Mouse (Mus musculus) kidney, postnatal 0 days (tissue): Measurements from ENCODE around the gene Galp. TPM values are rescaled to one million over a fixed set of nuclear protein-coding genes. Genes with fewer than 3 reads are reported as not detected.

Source experiments
- ATAC-seq: fragments of 200-750 bp; cut with Nextera tagmentation; replicated peaks from 2 replicates; pipeline ENCODE4 v1.8.0; 2017; ENCODE audit warnings: low read depth, moderate number of reproducible peaks, moderate TSS enrichment, moderate library complexity; ENCODE audit not compliant: low FRiP score
- DNase-seq: peaks from one replicate; pipeline ENCODE4 v3.0.0-alpha.2; 2016; ENCODE audit warnings: low spot score
- H3K27ac ChIP-seq: fragments of 300-500 bp; sonication (generic); 2 replicates; pipeline ENCODE4 v1.5.1; 2014; ENCODE audit warnings: mild to moderate bottlenecking
- H3K27me3 ChIP-seq: fragments of 300-500 bp; sonication (generic); 2 replicates; pipeline ENCODE4 v1.6.1; 2014; ENCODE audit warnings: low read length, mixed read lengths; ENCODE audit not compliant: insufficient read depth
- H3K36me3 ChIP-seq: fragments of 300-500 bp; sonication (generic); 2 replicates; pipeline ENCODE4 v1.6.1; 2014; ENCODE audit warnings: low read length, mixed read lengths; ENCODE audit not compliant: insufficient read depth
- H3K4me1 ChIP-seq: fragments of 300-500 bp; sonication (generic); replicated peaks from 2 replicates; pipeline ENCODE4 v1.6.1; 2014; ENCODE audit warnings: antibody characterized with exemption, low read length, mixed read lengths; ENCODE audit not compliant: insufficient read depth
- H3K4me2 ChIP-seq: fragments of 300-500 bp; sonication (generic); 2 replicates; pipeline ENCODE4 v1.6.1; 2014; ENCODE audit warnings: mild to moderate bottlenecking, low read length, moderate library complexity, mixed read lengths
- H3K4me3 ChIP-seq: fragments of 300-500 bp; sonication (generic); replicated peaks from 2 replicates; pipeline ENCODE4 v1.5.1; 2014; ENCODE audit warnings: low read depth, low read length
- H3K9ac ChIP-seq: fragments of 300-500 bp; sonication (generic); 2 replicates; pipeline ENCODE4 v1.6.1; 2014; ENCODE audit warnings: low read depth, low read length
- H3K9me3 ChIP-seq: fragments of 300-500 bp; sonication (generic); replicated peaks from 2 replicates; pipeline ENCODE4 v1.6.1; 2016; ENCODE audit warnings: low read length, inconsistent platforms, mixed read lengths
- CTCF ChIP-seq: IDR thresholded peaks from 2 replicates; pipeline ENCODE4 v1.5.1; 2016; ENCODE audit warnings: antibody characterized with exemption, low read depth, mild to moderate bottlenecking, moderate library complexity
- WGBS: fragments of 180-500 bp; shearing (Covaris S2); extraction: QIAGEN DNeasy Blood & Tissue Kit; methylation state at CpG from one replicate; pipeline ENCODE4 v1.1.7; 2014; 5-methylcytosine and 5-hydroxymethylcytosine counted together
- polyA plus RNA-seq: library from polyadenylated mRNA; unstranded; fragments of >200 nt; fragmentation: Nextera tagmentation; extraction: Ambion mirVana; gene quantifications from 2 replicates; pipeline ENCODE4 v1.2.1, GENCODE M21; 2015

The Galp gene
- polyA plus RNA-seq, 1 experiment from 2014 or later, result not detected

DNA sequence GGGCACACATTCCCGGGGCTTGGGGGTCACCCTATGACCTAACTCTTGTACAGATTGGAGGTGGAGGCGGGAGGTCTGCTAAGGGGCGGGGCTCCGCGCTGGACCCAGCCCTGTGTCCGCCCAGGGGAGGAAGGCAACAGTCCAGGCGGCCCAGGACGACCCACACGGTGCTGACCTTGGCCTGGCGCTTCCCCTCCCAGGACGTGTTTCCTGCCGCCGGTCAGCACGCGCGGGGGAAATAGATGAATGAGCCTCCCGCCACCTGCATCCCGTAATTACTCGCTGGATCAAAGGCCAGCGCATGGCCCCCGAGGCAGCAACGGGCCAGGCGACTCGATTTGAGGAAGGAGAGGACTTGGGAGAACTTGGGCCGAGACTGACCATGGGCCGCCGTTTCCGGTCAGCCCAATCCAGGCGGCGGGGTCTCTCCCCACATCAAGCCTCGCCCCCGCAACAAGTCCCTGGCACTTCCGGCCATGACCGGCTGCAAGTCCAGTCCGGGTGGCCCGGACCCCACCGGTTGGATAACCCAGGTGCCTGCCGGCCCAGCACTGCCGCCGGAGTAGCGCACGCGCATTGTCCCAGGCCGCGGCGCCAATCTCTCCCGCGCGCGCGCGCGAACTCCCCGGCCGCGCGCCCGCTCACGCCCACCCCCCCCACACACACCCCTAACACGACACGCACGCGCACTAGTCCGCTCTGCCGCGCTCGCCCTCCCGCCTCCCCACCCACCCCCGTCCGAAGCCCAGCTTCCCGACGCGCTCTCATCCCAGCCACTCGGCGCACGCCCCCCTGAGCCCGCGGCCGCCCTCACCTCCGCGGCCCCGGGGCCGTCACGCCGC lies 41.6 kb upstream of the Galp start:
- peak; percentile 77 for ATAC-seq
- Histone ChIP-seq H3K9ac (peak overlapping the region; percentile 90), H3K4me3 (peak overlapping the region; percentile 83), H3K4me2 (peak overlapping the region; percentile 81), H3K9me3 (no peaks in the 10 kb centered on the region), H3K36me3 (no peaks in the 10 kb centered on the region), H3K27ac (peak overlapping the region; percentile 96), H3K27me3 (no peaks in the 10 kb centered on the region), H3K4me1 (peaks cover 29% of the 10 kb centered on the region)
- under 1% methylated on average over 73 of the region's 85 CpGs for WGBS
- TF ChIP-seq CTCF, result no peak
- peak; percentile 86 for DNase-seq

DNA sequence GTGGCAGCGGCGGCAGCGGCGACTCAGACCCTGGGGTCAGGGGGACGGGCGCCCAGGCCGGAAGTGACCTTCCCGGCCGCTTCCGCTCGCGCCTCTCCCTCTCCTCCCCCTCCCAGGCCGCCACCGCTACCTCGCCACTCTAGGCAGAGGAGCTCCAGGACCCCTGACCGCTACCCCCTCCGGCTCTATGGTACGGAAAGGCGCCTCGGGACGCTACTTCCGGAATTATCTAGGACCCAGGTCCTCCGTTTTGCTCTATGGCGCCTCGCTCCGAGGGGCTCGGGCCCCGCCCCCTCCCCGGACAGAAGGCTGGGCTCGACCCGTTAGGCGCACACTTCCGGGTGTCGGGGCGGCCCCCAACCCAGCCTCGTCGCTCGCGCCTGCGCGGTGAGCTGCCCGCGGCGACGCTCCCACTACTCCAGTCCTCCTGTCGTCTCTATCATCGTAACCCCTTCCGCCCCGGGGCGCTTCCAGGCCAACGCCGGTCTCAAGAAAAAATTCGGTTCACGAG lies 40.9 kb upstream of the Galp start, which contains the start of gene Zfp787:
Zfp787 (minus strand) TSS at position 97 of the 511 bp plus-strand sequence.
- WGBS, result under 1% methylated on average over 48 of the region's 54 CpGs
- peak; percentile 96 for ATAC-seq
- H3K9ac ChIP-seq, result peak within 1 kb of the TSS; percentile 90

DNA sequence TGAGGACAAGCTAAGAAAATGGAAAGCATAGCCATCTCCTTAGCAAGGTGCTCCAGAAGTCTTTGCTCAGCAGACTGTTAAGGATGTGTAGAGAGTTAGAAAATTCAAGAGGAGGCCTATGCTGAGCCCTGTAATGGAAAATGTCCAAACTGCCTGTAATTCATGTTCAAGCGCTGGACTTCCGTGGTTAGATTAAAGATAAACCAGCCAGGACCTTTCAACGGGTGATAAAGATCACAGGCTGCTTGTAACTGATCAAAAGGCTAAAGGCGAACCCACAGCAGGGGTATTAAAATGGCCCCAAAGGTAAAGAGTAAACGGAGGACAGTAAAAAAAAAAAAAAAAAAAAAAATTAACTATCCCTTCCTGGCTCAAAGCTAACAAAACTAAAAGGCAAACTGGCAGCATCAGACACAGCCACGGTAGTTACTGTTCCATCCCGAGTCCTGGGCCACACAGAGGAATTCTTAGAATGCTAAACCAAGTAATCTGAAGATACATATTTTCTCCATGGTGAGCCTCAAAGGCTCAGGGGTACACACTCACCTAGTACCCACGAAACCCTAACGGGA lies 39.9 kb upstream of the Galp start:
- H3K4me1 ChIP-seq, result peaks cover 17% of the 10 kb centered on the region
- ATAC-seq (no peak), DNase-seq (no peak)
- no peaks in the 10 kb centered on the region for H3K36me3 ChIP-seq
- H3K9ac ChIP-seq, result no peak overlapping the region
- H3K9me3 ChIP-seq, result no peaks in the 10 kb centered on the region
- H3K27ac ChIP-seq, result peak overlapping the region; percentile 96
- H3K27me3 ChIP-seq, result no peaks in the 10 kb centered on the region
- peak overlapping the region; percentile 81 for H3K4me2 ChIP-seq
- H3K4me3 ChIP-seq, result peak overlapping the region; percentile 83
- TF ChIP-seq CTCF, result no peak
- WGBS, result 30% methylated on average over 9 of the region's 9 CpGs

More for the DNA sequence above, 40.9 kb upstream of the Galp start, which contains the start of gene Zfp787:
- no peaks in the 10 kb centered on the region for H3K27me3 ChIP-seq
- H3K36me3 ChIP-seq, result no peaks in the 10 kb centered on the region
- DNase-seq, result peak; percentile 99
- H3K4me1 ChIP-seq, result peaks cover 24% of the 10 kb centered on the region
- H3K9me3 ChIP-seq, result no peaks in the 10 kb centered on the region
- H3K4me3 ChIP-seq, result peak within 1 kb of the TSS; percentile 83
- no peak for TF ChIP-seq CTCF
- H3K27ac ChIP-seq, result peak within 1 kb of the TSS; percentile 96
- peak within 1 kb of the TSS; percentile 81 for H3K4me2 ChIP-seq

DNA sequence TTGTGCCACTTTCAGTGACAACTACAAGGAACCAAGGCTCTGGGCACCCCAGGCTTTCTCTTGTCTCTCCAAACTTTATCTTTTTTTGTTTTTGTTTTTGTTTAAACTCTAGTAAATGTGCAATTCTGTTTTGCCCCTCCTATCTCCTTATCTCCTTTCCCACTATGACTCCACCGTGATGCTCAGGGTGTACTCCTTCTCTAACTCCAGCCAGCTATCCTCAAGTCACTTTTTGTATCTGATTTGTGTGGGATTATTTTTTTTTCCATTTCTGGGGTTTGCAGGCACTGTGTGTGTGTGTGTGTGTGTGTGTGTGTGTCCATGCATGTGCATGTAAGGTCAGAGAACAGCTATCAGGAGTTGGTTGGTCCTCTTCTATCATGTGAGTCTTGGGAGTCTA lies 39.4 kb upstream of the Galp start:
- no peak overlapping the region for H3K9ac ChIP-seq
- ATAC-seq (no peak), DNase-seq (no peak)
- TF ChIP-seq CTCF, result no peak
- peak overlapping the region; percentile 96 for H3K27ac ChIP-seq
- H3K27me3 ChIP-seq, result no peaks in the 10 kb centered on the region
- 56% methylated on average over 1 of the region's 1 CpGs for WGBS
- peak overlapping the region; percentile 10; the same call in 1 of the 2 replicates for H3K4me2 ChIP-seq
- no peak overlapping the region for H3K4me3 ChIP-seq
- peaks cover 17% of the 10 kb centered on the region for H3K4me1 ChIP-seq
- no peaks in the 10 kb centered on the region for H3K9me3 ChIP-seq
- no peaks in the 10 kb centered on the region for H3K36me3 ChIP-seq

DNA sequence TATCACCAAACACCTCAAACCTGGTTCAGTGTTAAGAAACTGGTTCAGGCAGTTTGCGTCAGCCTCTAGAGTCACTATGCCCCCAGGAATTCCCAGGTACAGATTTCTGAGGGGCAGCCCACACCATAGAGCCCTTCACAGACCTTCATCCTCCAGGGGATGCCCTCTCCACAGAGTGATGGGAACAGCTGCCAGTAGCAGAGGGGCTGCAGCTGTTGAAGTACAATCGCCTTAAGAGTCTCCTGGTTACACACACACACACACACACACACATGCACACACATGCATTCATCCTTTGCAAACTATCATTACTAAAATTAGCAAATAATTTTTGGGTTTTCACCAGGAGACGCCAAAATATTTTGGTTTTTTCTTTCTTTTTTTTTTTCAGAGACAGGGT lies 37.3 kb upstream of the Galp start:
- Histone ChIP-seq H3K4me2 (no peak overlapping the region), H3K4me1 (peaks cover 6% of the 10 kb centered on the region; the same call in 1 of the 2 replicates), H3K27me3 (no peaks in the 10 kb centered on the region), H3K9me3 (no peaks in the 10 kb centered on the region), H3K36me3 (no peaks in the 10 kb centered on the region), H3K9ac (no peak overlapping the region), H3K4me3 (no peak overlapping the region), H3K27ac (no peak overlapping the region)
- ATAC-seq (no peak), DNase-seq (no peak)
- no peak for TF ChIP-seq CTCF
- 79% methylated on average over 3 of the region's 3 CpGs for WGBS

DNA sequence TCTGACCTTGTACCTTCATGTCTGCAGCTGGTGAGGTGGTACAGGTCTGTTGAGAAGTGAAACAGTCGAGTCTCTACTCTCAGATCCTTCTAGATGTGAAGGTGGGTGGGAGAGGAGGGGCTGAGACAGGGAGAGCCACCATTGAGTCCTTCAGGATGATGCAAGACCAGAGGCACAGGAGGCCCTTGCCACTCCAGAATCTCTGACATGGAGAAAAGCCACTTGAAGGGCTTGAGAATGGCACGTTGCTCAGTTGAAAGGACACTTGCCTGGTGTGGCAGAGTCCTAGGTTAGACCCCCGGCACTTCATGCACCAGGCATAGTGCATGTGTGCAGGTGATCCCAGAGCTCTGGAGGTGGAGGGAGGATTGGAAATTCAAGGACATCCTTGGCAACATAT lies 35.3 kb upstream of the Galp start:
- Histone ChIP-seq H3K4me2 (no peak overlapping the region), H3K36me3 (no peaks in the 10 kb centered on the region), H3K9ac (no peak overlapping the region), H3K27ac (no peak overlapping the region), H3K9me3 (no peaks in the 10 kb centered on the region), H3K4me1 (peaks cover 6% of the 10 kb centered on the region; the same call in 1 of the 2 replicates), H3K27me3 (no peaks in the 10 kb centered on the region), H3K4me3 (no peak overlapping the region)
- DNase-seq (no peak), ATAC-seq (no peak)
- 50% methylated on average over 3 of the region's 3 CpGs for WGBS
- no peak for TF ChIP-seq CTCF
